Mouse (Mus musculus) olfactory bulb, adult 2 months (tissue): ENCODE measurements around the gene Ifna6.
A peak's percentile ranks its signal among the peaks of the same experiment; 100 is the strongest.

Source experiments
- CTCF ChIP-seq: fragments of 200-500 bp; IDR thresholded peaks from 2 replicates; pipeline ENCODE4 v1.5.1; 2012; ENCODE audit warnings: low read depth, mild to moderate bottlenecking, low read length, moderate library complexity; ENCODE audit not compliant: insufficient read depth
- POLR2A ChIP-seq: fragments of 200-500 bp; IDR thresholded peaks from 2 replicates; pipeline ENCODE4 v1.6.1; 2012; ENCODE audit warnings: mild to moderate bottlenecking, low read depth, low read length, moderate library complexity; ENCODE audit not compliant: insufficient read depth

- TF ChIP-seq CTCF (peak; percentile 89), POLR2A (no peak)
These were observed 40.2 kb downstream of the Ifna6 start for GRCm38 (mm10) chr4:88867366-88867925.
